Mouse (Mus musculus) forelimb bud, embryonic 11.5 days (tissue): ENCODE results near the gene Gas7.

Experiments
- DNase-seq: peaks from one replicate; pipeline ENCODE4 v3.0.0-alpha.2; 2012; ENCODE audit warnings: low read depth, low spot score

Gene Gas7

DNA sequence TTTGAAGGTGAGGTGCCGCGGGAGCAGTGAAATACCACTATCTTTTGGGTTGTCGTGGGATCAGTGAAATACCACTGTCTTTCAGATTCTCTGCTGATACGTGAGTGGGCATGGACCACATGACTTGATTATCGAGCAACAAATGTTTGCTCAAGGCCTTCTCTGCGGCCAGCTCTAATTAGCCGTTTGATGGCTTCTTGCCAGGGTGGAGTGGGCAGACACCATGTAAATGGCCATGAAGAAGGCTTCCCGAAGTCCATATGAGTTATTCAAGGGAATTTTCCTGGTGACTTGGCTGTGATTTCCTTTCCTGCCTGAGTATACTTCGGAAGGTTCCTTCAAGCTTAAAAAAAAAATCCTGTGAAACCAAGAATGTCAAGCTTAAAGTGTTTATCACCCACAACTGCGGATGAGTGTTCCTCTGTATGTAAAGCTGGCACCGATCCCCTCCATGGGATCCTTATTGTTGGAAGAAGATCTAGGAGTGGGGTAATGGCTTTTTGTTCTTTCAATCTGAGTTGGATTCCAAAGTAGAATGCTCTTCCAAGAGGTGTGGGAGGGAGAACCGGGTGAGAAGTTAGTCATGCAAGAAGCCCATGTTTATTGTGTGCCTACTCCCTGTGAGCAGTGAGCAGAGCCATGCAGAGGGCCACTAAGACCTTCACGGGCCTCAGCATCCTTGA lies 161.5 kb downstream of the Gas7 start:
- no peak for DNase-seq

DNA sequence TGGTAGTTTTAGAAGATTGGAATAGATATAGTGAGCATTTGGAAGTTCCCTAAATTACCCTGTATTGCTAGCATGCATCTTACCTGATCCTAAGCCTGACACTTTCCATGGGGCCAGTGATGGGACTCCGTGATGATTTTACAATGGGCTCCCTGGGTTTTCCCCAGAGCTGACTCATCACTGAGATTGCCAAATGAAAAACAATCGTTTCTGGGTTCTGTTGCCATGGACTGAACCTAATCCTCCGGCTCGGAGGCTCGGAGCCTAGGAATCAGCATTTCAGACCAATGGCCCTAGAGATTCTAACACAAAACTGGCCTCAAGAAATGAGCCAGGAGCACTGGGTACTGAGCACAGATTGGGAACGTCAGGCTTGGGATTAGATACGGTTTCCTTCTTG lies 167.1 kb downstream of the Gas7 start:
- no peak for DNase-seq

DNA sequence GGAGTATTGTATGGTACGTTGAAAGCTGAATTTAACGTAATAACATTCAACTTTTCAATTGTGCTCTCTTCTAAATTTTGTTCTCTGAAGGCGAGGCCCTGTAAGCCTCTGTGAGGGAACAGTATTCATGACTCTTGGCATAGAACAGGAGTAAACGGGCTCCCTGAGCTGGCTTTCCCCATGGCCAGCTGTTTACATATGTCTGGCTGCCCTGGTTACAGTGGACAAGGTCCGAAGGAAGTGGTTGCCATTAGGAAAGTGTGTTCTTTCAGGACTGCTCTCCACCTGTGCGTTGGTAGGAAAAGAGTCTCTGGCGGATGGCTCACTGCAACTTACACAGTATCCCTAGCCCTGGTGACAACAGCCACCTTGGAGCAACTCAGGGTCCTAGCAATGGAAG lies 171.9 kb downstream of the Gas7 start:
- DNase-seq, result no peak

DNA sequence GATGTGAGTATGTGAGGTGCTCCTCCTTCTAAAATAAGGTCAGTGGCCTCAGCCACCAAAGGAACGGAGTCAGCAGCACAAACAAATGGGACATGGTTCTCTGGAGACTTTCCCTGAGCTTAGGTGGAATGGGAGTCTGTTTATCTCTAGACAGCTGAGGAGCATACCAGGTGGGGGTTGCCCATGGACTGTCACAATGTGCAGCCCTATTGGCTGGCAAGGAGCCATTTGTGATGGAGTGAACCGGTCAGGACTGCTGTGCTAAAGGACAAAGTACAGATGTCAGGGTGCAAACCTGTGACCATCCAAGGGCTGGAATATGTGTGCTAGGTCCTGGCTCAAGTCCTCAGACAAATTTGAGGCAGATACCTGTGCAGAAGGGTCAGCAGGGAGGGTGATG lies 173.3 kb downstream of the Gas7 start:
- no peak for DNase-seq

DNA sequence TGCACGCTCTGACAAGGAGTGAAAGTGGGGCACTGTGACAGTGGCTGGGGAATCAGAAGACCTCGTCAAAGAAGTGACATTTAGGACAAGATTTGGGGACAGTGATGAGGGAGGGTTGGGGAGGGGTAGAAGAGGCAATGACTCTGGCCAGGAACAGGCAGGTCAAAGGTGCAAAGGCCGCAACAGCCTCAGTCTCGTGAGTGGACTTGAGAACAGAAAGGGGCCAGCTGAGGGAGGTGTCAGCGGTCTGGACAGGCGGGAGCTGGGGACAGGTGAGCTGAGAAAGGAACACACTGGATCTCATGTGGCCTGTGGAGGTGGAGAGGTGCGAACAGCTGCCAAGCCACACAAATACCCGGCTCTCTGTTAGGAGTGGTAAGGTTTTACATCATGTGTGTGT lies 177.7 kb downstream of the Gas7 start:
- no peak for DNase-seq

DNA sequence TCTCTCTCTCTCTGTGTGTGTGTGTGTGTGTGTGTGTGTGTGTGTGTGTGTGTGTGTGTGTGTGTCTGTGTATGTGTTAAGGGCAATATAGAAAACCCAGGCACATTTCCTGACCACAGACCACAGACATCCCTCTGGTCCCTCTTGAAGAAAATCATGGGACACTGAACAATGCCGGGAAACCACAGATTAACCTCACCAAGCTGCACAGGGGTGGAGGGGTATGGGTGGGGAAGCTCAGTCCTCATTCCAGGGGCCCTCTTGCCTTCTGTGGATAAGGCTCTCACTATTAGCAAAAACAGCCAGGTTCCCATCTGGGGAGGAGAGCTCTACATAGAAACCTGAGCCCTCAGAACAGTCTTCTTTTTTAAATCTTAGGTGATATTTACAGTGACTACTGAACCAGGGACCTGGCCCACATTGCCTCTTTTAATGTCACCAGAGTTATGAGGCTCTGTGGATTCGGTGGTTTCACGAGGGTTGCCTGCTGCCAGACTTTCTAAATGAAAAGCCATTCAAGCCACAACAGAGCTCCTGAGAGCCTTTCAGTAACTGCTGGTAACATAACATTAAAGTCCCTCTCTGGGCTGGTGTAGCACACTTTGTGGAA lies 178.5 kb downstream of the Gas7 start:
- no peak for DNase-seq

DNA sequence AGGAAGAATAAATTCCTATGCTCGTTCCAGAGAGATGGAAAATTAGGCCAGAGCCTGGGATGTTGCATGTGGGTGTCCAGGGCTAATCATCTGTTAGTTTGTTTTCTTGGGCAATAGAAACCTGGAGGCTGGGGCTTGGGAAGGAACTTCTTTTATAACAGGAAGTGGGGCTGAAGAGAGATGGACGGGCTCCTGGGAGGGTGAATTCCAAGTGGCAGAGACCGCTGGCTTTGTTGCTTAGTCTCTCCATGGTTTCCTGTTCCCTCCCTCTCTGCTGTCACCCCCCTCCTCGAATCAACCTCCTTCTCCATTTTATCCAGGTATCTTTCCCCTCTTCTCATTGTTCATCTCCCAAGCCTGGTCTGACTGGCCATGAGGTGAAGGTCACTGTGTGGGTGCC lies 181.0 kb downstream of the Gas7 start:
- DNase-seq, result no peak

DNA sequence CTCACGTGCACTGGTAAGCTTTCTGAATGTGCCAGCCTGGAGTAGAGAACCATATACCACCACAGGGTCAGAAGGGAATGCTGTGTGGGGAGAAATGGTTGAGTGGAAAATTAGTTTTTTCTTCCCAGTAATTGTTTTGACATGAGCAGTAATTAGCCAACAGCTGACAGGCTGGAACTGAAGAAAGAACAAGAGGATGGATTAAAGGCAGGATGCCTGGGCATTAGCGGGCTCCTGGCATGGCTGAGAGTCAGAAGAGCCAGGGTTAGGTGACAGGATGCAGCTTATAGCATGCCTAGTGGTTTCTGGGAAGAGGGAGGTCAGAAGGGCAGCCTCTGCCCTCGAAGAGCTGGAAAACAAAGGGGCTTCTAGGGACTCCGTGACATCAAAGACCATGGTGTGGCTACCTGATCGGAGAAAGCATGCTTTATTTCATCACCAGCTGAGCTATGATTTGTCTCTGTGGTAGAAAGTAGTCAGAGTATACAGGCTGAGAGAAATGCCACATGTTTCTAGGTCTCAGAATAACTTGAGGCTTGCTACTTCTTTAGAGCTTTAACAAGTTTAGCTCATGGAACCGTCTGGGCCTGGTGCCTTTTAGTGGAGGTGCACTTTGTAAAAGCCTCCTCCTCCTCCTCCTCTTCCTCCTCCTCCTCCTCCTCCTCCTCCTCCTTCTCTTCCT lies 181.8 kb downstream of the Gas7 start:
- no peak for DNase-seq

DNA sequence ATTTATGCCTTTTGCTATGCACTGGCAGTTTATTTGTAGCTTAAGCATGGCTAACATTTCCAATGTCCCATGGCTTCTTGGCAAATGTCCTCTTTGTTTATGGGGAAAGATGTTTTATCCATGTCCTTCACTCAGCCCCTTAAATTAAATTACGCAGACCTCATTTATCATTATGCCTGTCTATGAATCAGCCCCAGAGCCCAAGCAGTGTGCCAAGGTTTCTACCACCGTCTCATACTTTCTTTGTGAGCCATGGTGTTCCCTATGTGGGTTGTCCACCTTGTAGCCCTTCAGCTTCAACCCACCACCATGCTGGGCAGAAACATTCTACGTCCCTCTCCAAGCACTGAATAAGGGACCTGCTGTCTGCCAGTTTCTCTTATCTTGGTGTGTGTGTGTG lies 183.2 kb downstream of the Gas7 start:
- no peak for DNase-seq

DNA sequence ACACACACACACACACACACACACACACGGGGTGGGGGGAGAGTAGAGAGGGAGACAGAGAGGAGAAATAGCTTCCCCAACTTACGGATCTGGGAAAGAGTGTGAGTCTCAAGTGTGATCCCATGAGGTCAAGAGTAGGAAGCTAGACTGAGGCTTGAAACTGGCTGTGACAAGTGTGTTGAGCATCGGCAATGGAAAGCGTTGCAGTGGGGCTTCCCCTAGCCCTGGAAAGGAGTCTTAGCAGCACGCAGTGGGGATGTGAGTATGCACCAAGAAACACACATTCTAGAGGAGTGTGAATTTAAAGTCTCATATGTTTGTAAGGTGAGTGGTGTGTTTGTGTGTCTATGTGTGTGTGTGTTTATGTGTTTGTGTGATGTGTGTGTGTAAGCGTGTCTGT lies 185.1 kb downstream of the Gas7 start:
- no peak for DNase-seq

DNA sequence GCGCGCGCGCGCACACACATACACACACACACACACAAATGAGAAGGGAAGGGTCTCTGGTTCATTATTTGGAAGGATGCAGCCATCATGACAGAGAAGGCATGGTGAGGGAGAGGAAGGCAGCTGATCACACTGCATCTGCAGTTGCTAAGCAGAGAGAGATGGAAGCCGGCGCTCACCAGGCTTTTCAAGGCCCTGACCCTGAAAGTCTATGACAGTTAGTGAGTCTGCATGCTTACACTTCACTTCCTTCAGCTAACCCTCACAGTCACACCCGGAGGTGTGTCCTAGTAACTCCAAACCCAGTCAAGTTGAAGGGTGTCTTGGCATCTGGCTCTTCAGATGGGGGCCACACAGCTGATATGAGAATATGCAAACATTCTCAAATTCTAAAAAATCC lies 187.2 kb downstream of the Gas7 start:
- no peak for DNase-seq

DNA sequence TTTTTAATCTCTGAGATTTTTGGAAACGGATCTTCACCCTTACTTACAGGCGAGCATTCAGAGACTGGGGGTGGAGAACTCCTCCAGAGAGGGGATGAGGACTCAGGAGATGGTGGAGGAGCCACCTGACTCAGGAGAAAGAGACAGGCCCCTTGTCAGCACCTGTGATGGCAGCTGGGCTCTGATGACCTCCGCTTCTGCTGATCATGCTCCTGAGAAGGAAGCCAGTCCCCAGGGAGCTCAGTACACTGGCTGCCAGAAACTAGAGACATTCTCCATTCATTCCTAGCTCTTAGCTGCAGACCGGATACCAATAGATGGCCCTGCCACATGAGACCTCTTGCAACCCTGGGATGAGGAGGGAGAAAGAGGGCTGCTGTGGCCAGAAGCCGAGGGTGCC lies 187.6 kb downstream of the Gas7 start:
- no peak for DNase-seq

DNA sequence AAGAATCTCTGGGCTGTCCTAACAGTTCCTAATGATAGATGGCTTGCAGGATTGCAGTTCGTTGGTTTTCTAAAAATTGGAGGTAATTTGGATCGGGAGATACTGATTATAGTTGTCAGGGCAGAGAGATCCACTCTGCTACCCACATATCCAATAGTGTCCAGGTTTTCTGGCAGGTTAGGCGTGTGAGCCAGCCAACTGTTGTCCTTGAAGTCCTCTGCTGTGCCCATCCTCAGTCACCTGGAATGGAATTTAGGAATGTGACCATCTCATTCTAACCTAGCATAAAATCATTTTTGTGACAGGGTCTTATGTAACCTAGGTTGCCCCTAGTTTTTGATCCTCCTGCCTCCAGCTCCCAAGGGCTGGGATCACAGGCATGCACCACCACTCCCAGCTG lies 188.2 kb downstream of the Gas7 start:
- no peak for DNase-seq

DNA sequence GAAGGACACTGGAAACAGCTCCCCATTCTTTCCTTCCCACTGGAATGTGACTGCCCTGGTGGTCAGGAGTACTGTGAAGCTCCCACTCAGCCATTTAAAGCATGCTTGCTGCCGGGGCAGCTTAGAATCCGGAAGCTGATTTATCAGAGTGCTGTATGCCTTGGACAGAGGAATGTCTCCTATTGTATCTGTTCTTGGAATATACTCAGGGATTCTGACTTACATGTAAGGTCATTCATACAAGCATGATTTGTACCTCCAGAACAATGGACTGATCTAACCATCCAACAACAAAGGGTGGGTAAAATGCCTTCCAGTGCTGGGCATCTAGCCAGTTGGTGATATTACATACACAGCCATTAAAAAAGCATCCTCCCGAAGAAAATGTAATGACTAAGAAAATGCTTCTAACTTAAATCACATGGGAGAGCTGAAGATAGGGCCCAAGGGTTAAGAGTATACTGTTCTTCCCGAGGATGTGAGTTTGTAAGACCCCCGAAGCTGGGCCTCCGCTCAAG lies 189.5 kb downstream of the Gas7 start:
- DNase-seq, result no peak

DNA sequence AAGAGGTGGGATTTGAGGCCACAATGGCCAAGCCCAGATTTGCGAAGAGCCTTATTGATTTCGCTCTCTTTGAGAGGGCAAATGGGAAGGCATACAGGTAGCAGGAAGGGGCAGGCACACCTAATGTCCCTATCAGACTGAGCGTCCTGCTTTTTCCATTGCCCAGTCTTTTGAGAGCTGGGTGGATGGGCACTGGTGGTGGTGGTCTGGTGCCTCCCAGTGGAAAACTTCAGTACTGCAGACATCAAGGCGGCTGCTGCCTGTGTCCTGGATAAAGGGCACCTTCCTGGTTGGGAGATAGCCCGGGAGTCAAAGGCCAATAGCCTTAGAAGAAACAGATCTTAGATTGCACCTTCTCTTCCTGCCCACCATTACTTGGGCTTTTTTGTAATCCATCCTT lies 192.5 kb downstream of the Gas7 start:
- peak; percentile 71 for DNase-seq

DNA sequence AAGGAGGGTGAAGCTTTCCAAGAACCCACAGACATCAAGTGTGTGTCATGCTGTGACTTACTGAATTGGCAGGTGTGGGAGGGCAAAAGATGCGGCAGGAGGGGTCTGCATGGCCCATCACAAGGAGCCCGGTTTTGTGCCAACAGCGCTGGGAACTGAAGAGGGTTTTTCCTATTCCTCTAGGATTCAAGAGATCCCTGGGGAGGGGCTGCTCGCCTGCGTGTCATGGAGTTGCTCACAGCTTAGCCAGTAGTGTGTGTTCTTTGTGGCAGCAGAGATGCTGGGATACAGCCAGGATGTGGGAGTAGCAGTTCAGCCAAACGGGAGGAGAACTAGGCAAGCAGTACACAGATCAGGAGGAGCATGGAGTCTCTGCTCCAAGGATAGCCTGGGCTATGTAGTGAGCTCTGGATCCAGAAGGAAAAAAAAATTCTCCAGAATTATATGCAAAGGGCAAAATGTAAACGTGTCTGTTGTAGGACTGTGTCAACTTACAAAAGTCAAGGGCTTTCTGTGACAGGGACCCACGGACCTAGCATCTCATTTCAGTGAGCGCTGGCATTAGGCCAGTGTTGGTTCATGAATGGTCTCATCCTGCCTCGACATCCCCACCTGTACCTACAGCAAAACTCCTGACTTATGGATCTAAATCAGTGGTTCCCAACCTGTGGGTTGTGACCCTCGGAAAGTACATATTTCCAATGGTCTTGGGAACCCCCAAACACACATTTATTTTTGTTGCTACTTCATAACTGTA lies 193.6 kb downstream of the Gas7 start:
- no peak for DNase-seq

DNA sequence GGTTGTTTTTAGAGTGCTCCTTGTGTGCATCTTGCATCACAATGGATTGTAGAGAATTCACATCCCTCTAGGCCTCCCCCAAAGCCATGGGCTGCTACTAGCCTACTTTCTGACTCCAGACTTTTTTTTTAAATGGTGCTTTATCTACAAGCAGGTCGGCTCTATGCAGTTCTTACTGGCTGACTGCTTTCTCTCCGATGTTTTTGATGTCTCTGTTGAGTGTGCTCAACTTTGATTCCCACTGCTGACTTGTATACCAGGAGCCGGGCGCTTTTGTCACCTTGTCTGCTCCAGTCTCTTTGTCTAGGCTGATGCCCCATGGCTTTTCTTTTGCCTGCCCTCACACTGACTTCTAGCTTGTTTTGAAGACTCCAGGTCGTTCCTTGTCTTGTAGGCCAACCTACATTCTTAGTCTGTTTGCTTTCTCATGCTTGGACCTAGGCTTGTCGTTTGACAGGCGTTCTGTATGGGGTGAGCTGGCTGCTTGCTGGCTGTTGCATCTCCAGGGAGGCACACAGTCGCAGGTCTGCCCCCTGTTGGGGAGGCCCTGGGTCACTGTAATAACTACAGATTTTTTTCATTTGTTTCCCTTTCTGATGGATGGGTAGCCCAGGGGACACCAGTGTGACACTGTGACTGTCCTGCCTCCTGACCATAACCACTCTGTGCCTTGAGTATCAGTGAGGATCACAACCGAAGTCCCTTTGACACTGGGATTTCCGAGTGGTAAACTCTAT lies 194.9 kb downstream of the Gas7 start:
- no peak for DNase-seq

DNA sequence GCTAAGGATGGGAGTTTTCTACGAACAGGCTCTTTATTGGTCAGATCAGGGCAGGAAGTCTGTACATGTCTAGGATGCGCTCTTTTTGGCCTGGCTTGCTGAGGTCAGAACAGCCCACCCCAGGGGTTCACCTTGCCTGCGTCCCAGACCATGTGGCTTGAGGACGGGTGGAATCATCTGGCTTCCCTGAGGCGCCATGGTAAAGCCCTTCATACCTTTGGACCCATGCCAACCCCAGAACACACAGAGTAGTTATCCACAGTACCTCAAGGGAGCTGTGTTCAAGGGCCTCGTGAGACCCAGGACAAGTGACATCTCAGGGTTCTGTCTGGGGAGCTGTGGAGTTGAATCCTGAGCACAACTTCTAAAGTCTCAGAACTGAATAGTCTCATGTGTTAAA lies 196.5 kb downstream of the Gas7 start:
- no peak for DNase-seq

DNA sequence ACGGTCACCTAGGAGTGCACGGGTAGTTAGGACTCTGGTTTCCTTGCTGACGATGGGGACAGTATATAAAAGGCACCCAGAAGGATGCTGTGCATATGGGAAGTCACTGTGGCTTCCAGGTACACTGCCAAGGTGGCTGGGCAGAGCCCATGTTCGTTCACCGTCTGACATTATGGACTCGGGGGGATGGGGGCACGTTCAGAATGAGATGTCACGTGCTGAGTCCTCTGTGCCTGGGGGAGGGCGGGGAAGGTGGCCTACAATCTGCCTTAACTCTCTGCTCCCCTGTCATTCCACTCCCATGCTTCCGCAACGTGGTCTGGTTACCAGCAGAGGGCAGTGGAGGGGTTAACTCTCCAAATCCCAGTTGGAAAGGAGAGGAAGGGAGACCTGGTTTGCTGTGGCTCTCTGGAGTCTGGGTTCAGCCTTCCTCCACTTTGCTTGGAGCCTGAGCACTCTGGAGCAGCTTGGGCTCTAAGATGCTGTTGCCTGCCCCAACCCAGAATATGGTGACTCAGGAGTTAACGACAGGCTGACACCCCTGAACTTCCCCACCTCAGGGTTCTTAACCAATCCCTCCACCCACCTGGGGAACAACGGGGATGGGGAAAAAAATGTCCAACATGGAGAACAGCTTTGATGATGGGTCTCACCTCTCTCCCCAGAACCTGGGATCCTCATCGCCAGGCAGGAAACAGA lies 197.1 kb downstream of the Gas7 start:
- DNase-seq, result peak; percentile 65

DNA sequence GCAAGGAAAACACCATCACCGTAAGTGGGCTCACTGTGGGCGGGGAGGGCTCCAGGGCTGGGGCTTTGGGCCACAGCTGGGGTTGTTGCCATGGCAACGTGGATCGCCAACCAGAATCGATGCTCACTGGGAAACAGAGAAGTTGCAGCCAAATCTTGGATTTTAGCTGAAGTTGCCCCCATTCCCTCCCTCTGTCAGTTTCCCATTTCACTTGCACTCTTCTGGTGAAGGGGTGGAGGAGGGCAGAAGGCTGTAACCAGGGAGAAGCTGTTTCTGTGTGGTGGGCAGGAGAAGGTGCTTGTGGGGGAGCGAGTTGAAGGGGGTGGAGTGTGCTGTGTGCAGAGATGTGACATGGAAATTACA lies 197.6 kb downstream of the Gas7 start:
- DNase-seq, result peak; percentile 11

DNA sequence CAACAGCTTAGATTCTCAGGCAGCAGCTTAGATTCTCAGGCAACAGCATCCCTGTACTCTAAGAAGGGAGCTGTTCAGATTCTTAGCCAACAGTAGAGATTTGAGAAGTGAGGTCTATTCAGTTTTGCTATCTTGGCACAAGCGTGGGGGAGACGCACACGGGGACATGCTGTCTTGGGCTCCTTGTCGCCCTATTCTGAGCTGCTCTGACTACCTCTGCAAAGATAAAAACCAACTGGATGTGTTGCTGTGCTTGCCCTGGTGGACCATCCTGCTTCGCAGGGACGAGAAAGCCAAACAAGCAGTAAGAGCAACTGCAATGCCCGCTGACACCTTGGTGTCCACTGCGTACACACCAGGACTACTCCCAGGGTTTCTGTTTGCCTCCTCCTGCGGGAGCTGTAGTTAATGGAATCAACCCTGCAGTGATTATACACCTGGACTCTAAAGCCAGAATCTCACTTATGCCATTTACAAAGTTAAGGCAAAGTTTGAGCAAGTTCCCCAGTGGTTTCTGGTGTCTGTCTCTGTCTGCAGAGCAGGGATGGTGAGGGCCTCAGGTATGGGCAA lies 198.4 kb downstream of the Gas7 start:
- no peak for DNase-seq
